Mouse (Mus musculus) spleen, adult 2 months (tissue): Measurements from ENCODE around the gene Dnm1. TPM values are rescaled to one million over a fixed set of nuclear protein-coding genes. Genes with fewer than 3 reads are reported as not detected.
A peak's percentile ranks its signal among the peaks of the same experiment; 100 is the strongest.

Experiments
- DNase-seq, 2 experiments: peaks; one replicate each; pipeline versions ENCODE4 v3.0.0 to v3.0.0-alpha.2; 2012 to 2021; ENCODE audit warnings: low spot score in 2 of 2, low read depth in 1 of 2
- H3K27ac ChIP-seq: fragments of 200-500 bp; 2 replicates; pipeline ENCODE4 v1.5.1; 2012; ENCODE audit warnings: low read length, inconsistent platforms; ENCODE audit not compliant: insufficient read depth
- H3K27me3 ChIP-seq: fragments of 200-500 bp; 2 replicates; pipeline ENCODE4 v1.6.1; 2012; ENCODE audit warnings: mild to moderate bottlenecking, moderate library complexity, low read length, inconsistent platforms; ENCODE audit not compliant: control insufficient read depth, insufficient read depth
- H3K36me3 ChIP-seq: fragments of 200-500 bp; 2 replicates; pipeline ENCODE4 v1.6.1; 2012; ENCODE audit warnings: mild to moderate bottlenecking, low read length, inconsistent platforms; ENCODE audit not compliant: control insufficient read depth, insufficient read depth
- H3K4me1 ChIP-seq: fragments of 200-500 bp; 2 replicates; pipeline ENCODE4 v1.6.1; 2011; ENCODE audit warnings: inconsistent platforms; ENCODE audit not compliant: control insufficient read depth, insufficient read depth, insufficient read length
- H3K4me3 ChIP-seq: fragments of 200-500 bp; 2 replicates; pipeline ENCODE4 v1.5.1; 2011; ENCODE audit warnings: mild to moderate bottlenecking, inconsistent platforms; ENCODE audit not compliant: insufficient read depth, insufficient read length; ENCODE audit errors: extremely low read depth
- CTCF ChIP-seq: fragments of 200-500 bp; IDR thresholded peaks from 2 replicates; pipeline ENCODE4 v1.5.1; 2011; ENCODE audit warnings: mild to moderate bottlenecking, inconsistent platforms; ENCODE audit not compliant: insufficient read depth, insufficient read length, insufficient replicate concordance; ENCODE audit errors: extremely low read depth
- POLR2A ChIP-seq: fragments of 200-500 bp; IDR thresholded peaks from 2 replicates; pipeline ENCODE4 v1.6.1; 2011; ENCODE audit warnings: low read depth, low read length, inconsistent platforms
- WGBS: fragments of 180-500 bp; shearing (Covaris S2); methylation state at CpG from one replicate; pipeline ENCODE4 v1.1.7; 2018; 5-methylcytosine and 5-hydroxymethylcytosine counted together
- polyA plus RNA-seq: library from polyadenylated mRNA; depleted of rRNA; stranded (reverse); fragments of >200 nt; gene quantifications from 2 replicates; pipeline ENCODE4 v1.2.3, GENCODE M21; 2012; rRNA removed

Gene Dnm1
- 20.4 and 22.1 TPM in 2 replicates for polyA plus RNA-seq

GRCm38 (mm10) chr2:32353007-32353542, at the start of gene Dnm1:
Gene Dnm1 (minus strand): TSS chr2:32353338.
- H3K27ac ChIP-seq: no peak within 1 kb of the TSS
- WGBS: under 1% methylated on average over 63 of the region's 63 CpGs
- H3K4me1 ChIP-seq: peaks cover 5% of the 10 kb centered on the region; the same call in 1 of the 2 replicates
- H3K27me3 ChIP-seq: peaks cover 10% of the 10 kb centered on the region
- H3K4me3 ChIP-seq: peak within 1 kb of the TSS; percentile 58; the same call in 1 of the 2 replicates
- no peaks in the 10 kb centered on the region for H3K36me3 ChIP-seq
- TF ChIP-seq CTCF (peak; percentile 96), POLR2A (no peak)
- DNase-seq: peak; percentile 50 to 83

DNA sequence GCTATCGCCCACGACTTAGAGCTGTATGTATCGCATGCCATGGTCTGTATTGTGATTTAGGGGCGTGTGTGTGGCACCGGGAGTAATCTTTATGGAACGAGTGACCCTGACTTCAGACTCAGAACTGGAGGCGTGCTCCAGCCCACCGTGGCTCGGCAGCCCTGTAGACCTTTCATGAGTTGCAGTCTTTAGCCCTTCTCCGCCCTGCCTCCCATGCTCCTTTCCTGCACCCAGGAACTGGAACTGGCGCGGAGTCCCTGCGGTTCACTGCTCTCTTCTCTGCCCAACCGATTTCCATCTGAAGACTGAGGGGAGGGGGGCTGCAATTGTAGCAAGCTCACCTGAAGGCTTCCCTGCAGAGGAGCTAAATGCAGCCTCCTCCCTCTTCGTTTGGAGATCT, 43.6 kb upstream of the Dnm1 start:
- Histone ChIP-seq H3K27me3 (no peaks in the 10 kb centered on the region), H3K36me3 (peaks cover 8% of the 10 kb centered on the region; the same call in 1 of the 2 replicates), H3K4me3 (peak overlapping the region; percentile 76), H3K27ac (no peak overlapping the region; the same call in 1 of the 2 replicates), H3K4me1 (peaks cover 7% of the 10 kb centered on the region; the same call in 1 of the 2 replicates)
- no peak for DNase-seq
- TF ChIP-seq CTCF (no peak), POLR2A (no peak)
- 2% methylated on average over 15 of the region's 15 CpGs for WGBS

DNA sequence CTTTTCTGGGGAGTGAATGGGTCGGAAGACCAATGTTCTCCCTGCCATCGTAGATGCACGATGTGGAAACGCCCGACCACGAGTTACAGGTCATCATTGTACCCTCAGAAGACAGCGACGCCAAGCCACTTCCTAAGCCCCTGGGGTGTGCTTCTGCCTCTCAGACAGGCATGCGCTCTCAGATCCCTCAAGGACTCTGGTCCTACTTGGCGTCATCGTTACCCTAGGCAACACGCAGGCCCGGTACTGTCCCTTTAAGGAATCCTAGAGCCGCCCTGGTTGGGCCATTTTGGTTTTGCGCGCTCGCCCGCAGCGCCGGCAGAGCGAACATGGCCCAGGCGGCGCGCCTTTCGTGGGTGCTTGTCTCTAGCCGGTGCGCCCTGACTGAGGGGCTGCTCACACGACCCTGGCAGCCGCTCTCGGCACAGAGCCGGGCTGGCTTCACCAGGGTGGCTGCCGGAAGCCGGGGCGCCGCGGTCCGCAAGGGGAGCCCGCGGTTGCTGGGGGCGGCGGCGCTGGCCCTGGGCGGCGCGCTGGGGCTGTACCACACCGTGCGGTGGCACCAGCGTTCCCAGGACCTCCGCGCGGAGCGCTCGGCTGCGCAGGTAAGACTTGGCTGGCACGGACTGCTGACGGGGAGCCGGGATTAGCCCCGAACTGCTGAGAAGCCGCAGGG, 42.9 kb upstream of the Dnm1 start:
- Histone ChIP-seq H3K4me3 (peak overlapping the region; percentile 76), H3K27ac (peak overlapping the region; percentile 92), H3K4me1 (peaks cover 7% of the 10 kb centered on the region; the same call in 1 of the 2 replicates), H3K27me3 (no peaks in the 10 kb centered on the region), H3K36me3 (peaks cover 6% of the 10 kb centered on the region; the same call in 1 of the 2 replicates)
- under 1% methylated on average over 57 of the region's 59 CpGs for WGBS
- TF ChIP-seq CTCF (no peak), POLR2A (no peak; the same call in 1 of the 2 replicates)
- DNase-seq: peak; percentile 84 to 85

DNA sequence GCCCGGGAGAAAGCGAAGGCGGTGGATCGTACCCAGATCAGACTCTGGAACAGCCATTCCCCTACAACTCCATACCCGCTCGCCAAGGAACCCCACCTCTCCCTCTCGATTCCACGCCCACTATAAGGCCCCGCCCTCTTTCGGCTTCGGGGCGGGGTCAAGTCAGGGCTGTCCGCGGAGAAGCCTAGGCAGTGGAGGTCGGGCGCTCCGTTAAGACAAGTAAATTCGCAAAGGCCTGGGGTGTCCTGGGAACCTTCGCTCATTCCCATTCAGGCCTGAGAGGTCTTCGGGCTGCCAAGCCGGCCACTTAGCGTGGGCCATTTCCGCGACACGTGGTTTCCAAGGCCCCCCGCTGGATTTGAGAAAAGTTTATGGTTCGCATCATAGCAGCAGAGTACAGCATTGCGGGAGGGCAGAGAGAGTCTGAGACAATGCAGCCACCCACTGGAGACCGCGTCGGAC, 42.4 kb upstream of the Dnm1 start, which contains the start of gene Ptges2:
Gene Ptges2 (plus strand): TSS at position 413 of the 462 bp plus-strand sequence.
- TF ChIP-seq POLR2A: no peak
- TF ChIP-seq CTCF: no peak
- under 1% methylated on average over 31 of the region's 31 CpGs for WGBS

DNA sequence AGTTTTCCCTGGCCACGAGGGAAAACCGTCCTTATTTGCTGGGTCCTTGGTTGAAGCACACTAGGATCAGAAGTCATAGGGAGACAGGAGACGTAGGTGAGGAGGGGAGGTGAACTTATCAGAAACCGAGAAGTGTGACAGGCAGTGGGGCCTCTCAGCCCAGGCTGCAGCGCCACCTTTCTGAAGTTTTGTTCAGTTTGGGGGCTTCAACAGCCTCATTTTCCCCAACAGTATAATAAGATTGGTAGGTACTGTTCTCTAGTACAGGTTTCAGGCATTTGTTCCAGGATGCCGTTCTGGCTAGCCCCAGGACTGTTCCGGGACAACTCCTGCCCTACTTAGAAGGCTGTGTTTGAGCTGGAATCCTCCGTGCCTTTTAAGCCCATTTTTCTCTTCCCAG, 41.8 kb upstream of the Dnm1 start:
- Histone ChIP-seq H3K36me3 (0 out of 2 replicates have a peak, but pooled peaks cover under 1% of the 10 kb centered on the region), H3K4me1 (peaks cover 7% of the 10 kb centered on the region; the same call in 1 of the 2 replicates), H3K27ac (peak overlapping the region; percentile 92; the same call in 1 of the 2 replicates), H3K27me3 (no peaks in the 10 kb centered on the region), H3K4me3 (peak overlapping the region; percentile 76; the same call in 1 of the 2 replicates)
- no peak for TF ChIP-seq POLR2A
- no peak for TF ChIP-seq CTCF
- DNase-seq: peak in 1 of 2 experiments; percentile 18
- 3% methylated on average over 8 of the region's 8 CpGs for WGBS

More for the DNA sequence above, 42.4 kb upstream of the Dnm1 start, which contains the start of gene Ptges2:
- Histone ChIP-seq H3K27ac (peak within 1 kb of the TSS; percentile 92), H3K36me3 (0 out of 2 replicates have a peak, but pooled peaks cover 2% of the 10 kb centered on the region), H3K4me3 (peak within 1 kb of the TSS; percentile 76), H3K4me1 (peaks cover 7% of the 10 kb centered on the region; the same call in 1 of the 2 replicates), H3K27me3 (no peaks in the 10 kb centered on the region)
- peak; percentile 77 to 87 for DNase-seq

DNA sequence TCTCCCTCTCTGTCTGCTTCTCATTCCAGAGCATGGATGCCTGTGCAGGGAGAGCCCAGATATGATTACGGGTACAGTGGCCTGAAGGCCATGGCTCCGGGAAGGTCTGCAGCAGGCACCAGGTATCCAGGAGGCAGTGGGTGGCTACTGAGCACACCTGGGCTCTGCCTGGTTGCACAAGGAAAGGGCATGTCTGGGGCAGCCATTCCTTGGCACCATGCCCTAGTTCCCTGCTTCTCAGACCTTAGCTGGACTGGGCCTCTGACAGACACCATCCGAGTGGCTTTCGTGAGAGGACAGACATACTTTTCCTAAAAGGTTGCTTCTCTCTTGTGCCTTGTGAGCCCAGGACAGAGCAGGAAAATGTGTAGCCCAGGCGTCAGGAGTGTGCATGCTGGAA, 38.9 kb upstream of the Dnm1 start:
- TF ChIP-seq CTCF: no peak
- no peak for TF ChIP-seq POLR2A
- 82% methylated on average over 5 of the region's 5 CpGs for WGBS
- Histone ChIP-seq H3K36me3 (no peaks in the 10 kb centered on the region), H3K27me3 (no peaks in the 10 kb centered on the region), H3K4me1 (peaks cover 5% of the 10 kb centered on the region; the same call in 1 of the 2 replicates), H3K27ac (no peak overlapping the region), H3K4me3 (no peak overlapping the region)
- DNase-seq: no peak

GRCm38 (mm10) chr2:32390871-32391270, 37.7 kb upstream of the Dnm1 start:
- no peak for TF ChIP-seq CTCF
- 89% methylated on average over 8 of the region's 8 CpGs for WGBS
- Histone ChIP-seq H3K27me3 (no peaks in the 10 kb centered on the region), H3K4me3 (no peak overlapping the region), H3K4me1 (0 out of 2 replicates have a peak, but pooled peaks cover 2% of the 10 kb centered on the region), H3K27ac (no peak overlapping the region), H3K36me3 (no peaks in the 10 kb centered on the region)
- DNase-seq: no peak
